Mouse (Mus musculus): ENCODE results near the gene Gm7029. TPM values are rescaled to one million over a fixed set of nuclear protein-coding genes. Genes with fewer than 3 reads are reported as not detected.

Gene Gm7029
- polyA plus RNA-seq, 1 experiment from 2014 or later = not detected

- ATAC-seq = no peak
- 88% methylated on average over 7 of the region's 7 CpGs for WGBS
- Histone ChIP-seq H3K4me2 (ENCODE audit: low read length) (no peak overlapping the region), H3K9ac (ENCODE audit: low read depth, low read length) (no peak overlapping the region), H3K4me3 (ENCODE audit: low read length) (no peak overlapping the region), H3K36me3 (ENCODE audit: control insufficient read depth, insufficient read depth, low read length) (no peaks in the 10 kb centered on the region), H3K4me1 (ENCODE audit: control insufficient read depth, insufficient read depth, low read depth, low read length) (peaks cover 24% of the 10 kb centered on the region), H3K27me3 (replicated peaks; ENCODE audit: control insufficient read depth, insufficient read depth, low read length) (0 out of 2 replicates have a peak, but pooled peaks cover 3% of the 10 kb centered on the region), H3K27ac (ENCODE audit: low read depth, low read length) (no peak overlapping the region), H3K9me3 (ENCODE audit: control insufficient read depth, low read length) (no peaks in the 10 kb centered on the region)
Observed at GRCm38 (mm10) chr17:33921361-33921760, 47.7 kb downstream of the Gm7029 start.

Small RNAs within 50 kb of the gene (microRNA-seq; reads per million reads assigned to microRNA genes)
- not detected for gene Gm27740

Other genes with a start within 250 kb of the Gm7029 start
- gene Zfp414, start 244.7 kb upstream of the Gm7029 start, polyA plus RNA-seq (2015; fragmentation: Nextera tagmentation; extraction: Ambion mirVana) = 50.9 and 71.0 TPM in 2 replicates
- gene Pram1, start 235.8 kb upstream of the Gm7029 start, polyA plus RNA-seq (2015; fragmentation: Nextera tagmentation; extraction: Ambion mirVana) = 0.15 and 0.51 TPM in 2 replicates
- 161 and 194 TPM in 2 replicates for gene Hnrnpm, start 187.0 kb upstream of the Gm7029 start, polyA plus RNA-seq (2015; fragmentation: Nextera tagmentation; extraction: Ambion mirVana)
- gene March2, start 155.2 kb upstream of the Gm7029 start, polyA plus RNA-seq (2015; fragmentation: Nextera tagmentation; extraction: Ambion mirVana) = 82.2 and 84.1 TPM in 2 replicates
- 481 and 517 TPM in 2 replicates for gene Rab11b, start 113.3 kb upstream of the Gm7029 start, polyA plus RNA-seq (2015; fragmentation: Nextera tagmentation; extraction: Ambion mirVana)
- 26.6 and 29.0 TPM in 2 replicates for gene Angptl4, start 92.0 kb upstream of the Gm7029 start, polyA plus RNA-seq (2015; fragmentation: Nextera tagmentation; extraction: Ambion mirVana)
- 45.8 and 46.6 TPM in 2 replicates for gene Kank3, start 63.3 kb upstream of the Gm7029 start, polyA plus RNA-seq (2015; fragmentation: Nextera tagmentation; extraction: Ambion mirVana)
- 392 and 410 TPM in 2 replicates for gene Rps28, start 49.3 kb upstream of the Gm7029 start, polyA plus RNA-seq (2015; fragmentation: Nextera tagmentation; extraction: Ambion mirVana)
- gene Ndufa7, start 49.3 kb upstream of the Gm7029 start, polyA plus RNA-seq (2015; fragmentation: Nextera tagmentation; extraction: Ambion mirVana) = 464 and 517 TPM in 2 replicates
- gene Cd320, start 30.7 kb upstream of the Gm7029 start, polyA plus RNA-seq (2015; fragmentation: Nextera tagmentation; extraction: Ambion mirVana) = 55.7 and 59.8 TPM in 2 replicates
- 2.5 and 2.6 TPM in 2 replicates for gene Kifc1, start 16.8 kb downstream of the Gm7029 start, polyA plus RNA-seq (2015; fragmentation: Nextera tagmentation; extraction: Ambion mirVana)
- gene Platr17, start 31.3 kb downstream of the Gm7029 start, polyA plus RNA-seq (2015; fragmentation: Nextera tagmentation; extraction: Ambion mirVana) = 0.20 and 0.46 TPM in 2 replicates
- gene Daxx, start 35.6 kb downstream of the Gm7029 start, polyA plus RNA-seq (2015; fragmentation: Nextera tagmentation; extraction: Ambion mirVana) = 52.0 and 53.7 TPM in 2 replicates
- 29.2 and 32.6 TPM in 2 replicates for gene Tapbp, start 42.1 kb downstream of the Gm7029 start, polyA plus RNA-seq (2015; fragmentation: Nextera tagmentation; extraction: Ambion mirVana)
- 16.2 and 17.2 TPM in 2 replicates for gene Zbtb22, start 42.1 kb downstream of the Gm7029 start, polyA plus RNA-seq (2015; fragmentation: Nextera tagmentation; extraction: Ambion mirVana)
- 52.7 and 58.8 TPM in 2 replicates for gene Rgl2, start 55.7 kb downstream of the Gm7029 start, polyA plus RNA-seq (2015; fragmentation: Nextera tagmentation; extraction: Ambion mirVana)
- 183 and 189 TPM in 2 replicates for gene Pfdn6, start 66.5 kb downstream of the Gm7029 start, polyA plus RNA-seq (2015; fragmentation: Nextera tagmentation; extraction: Ambion mirVana)
- 20.7 and 23.5 TPM in 2 replicates for gene Wdr46, start 66.8 kb downstream of the Gm7029 start, polyA plus RNA-seq (2015; fragmentation: Nextera tagmentation; extraction: Ambion mirVana)
- 13.3 and 16.1 TPM in 2 replicates for gene B3galt4, start 77.7 kb downstream of the Gm7029 start, polyA plus RNA-seq (2015; fragmentation: Nextera tagmentation; extraction: Ambion mirVana)
- 75.4 and 80.7 TPM in 2 replicates for gene Vps52, start 82.0 kb downstream of the Gm7029 start, polyA plus RNA-seq (2015; fragmentation: Nextera tagmentation; extraction: Ambion mirVana)
- gene Rps18, start 82.2 kb downstream of the Gm7029 start, polyA plus RNA-seq (2015; fragmentation: Nextera tagmentation; extraction: Ambion mirVana) = 695 and 697 TPM in 2 replicates
- 16.6 and 18.8 TPM in 2 replicates for gene H2-K1, start 126.5 kb downstream of the Gm7029 start, polyA plus RNA-seq (2015; fragmentation: Nextera tagmentation; extraction: Ambion mirVana)
- gene Ring1, start 150.8 kb downstream of the Gm7029 start, polyA plus RNA-seq (2015; fragmentation: Nextera tagmentation; extraction: Ambion mirVana) = 17.3 and 18.5 TPM in 2 replicates
- 69.5 and 74.1 TPM in 2 replicates for gene H2-Ke6, start 154.2 kb downstream of the Gm7029 start, polyA plus RNA-seq (2015; fragmentation: Nextera tagmentation; extraction: Ambion mirVana)
- 180 and 186 TPM in 2 replicates for gene Slc39a7, start 157.8 kb downstream of the Gm7029 start, polyA plus RNA-seq (2015; fragmentation: Nextera tagmentation; extraction: Ambion mirVana)
- 53.3 and 54.1 TPM in 2 replicates for gene Rxrb, start 158.0 kb downstream of the Gm7029 start, polyA plus RNA-seq (2015; fragmentation: Nextera tagmentation; extraction: Ambion mirVana)
- 4.7 and 6.7 TPM in 2 replicates for gene Col11a2, start 165.6 kb downstream of the Gm7029 start, polyA plus RNA-seq (2015; fragmentation: Nextera tagmentation; extraction: Ambion mirVana)
- gene H2-Oa, start 218.5 kb downstream of the Gm7029 start, polyA plus RNA-seq (2015; fragmentation: Nextera tagmentation; extraction: Ambion mirVana) = 0.14 TPM in 1 of 2 replicates, not detected in the other
- 20.5 and 20.9 TPM in 2 replicates for gene H2-DMa, start 245.7 kb downstream of the Gm7029 start, polyA plus RNA-seq (2015; fragmentation: Nextera tagmentation; extraction: Ambion mirVana)
- gene Brd2, start 248.8 kb downstream of the Gm7029 start, polyA plus RNA-seq (2015; fragmentation: Nextera tagmentation; extraction: Ambion mirVana) = 98.5 and 123 TPM in 2 replicates